Mouse (Mus musculus) left cerebral cortex, postnatal 4 days (tissue): ENCODE measurements around the gene Fcmr. TPM values are rescaled to one million over a fixed set of nuclear protein-coding genes. Genes with fewer than 3 reads are reported as not detected.

Experiments
- DNase-seq: peaks from one replicate; pipeline ENCODE4 v3.0.0-alpha.2; 2022
- intact Hi-C: fragments of 180-260 bp; cut with DNase I; formaldehyde crosslinking; loops from one replicate; pipeline ENCODE4 v1.15.1; 2025
- total RNA-seq, 2 experiments: library from RNA; stranded (reverse); gene quantifications; 2 replicates each; pipeline ENCODE4 v1.2.3; 2021

Gene Fcmr
- 1 to 10 TPM in 1 of 2 experiments, not detected in 1; 1.1 TPM for total RNA-seq

GRCm38 (mm10) chr1:130865541-130866221, at the start of gene Fcmr:
TSS of gene Fcmr (plus strand) at chr1:130865669.
- DNase-seq = no peak
- intact Hi-C loops = no loop called here

GRCm38 (mm10) chr1:130819737-130820136, 45.7 kb upstream of the Fcmr start:
- no peak for DNase-seq
- intact Hi-C loops = no loop called here

- intact Hi-C loops = no loop called here
- no peak for DNase-seq
These were observed 44.9 kb upstream of the Fcmr start for GRCm38 (mm10) chr1:130820316-130821148.

- intact Hi-C loops = no loop called here
- no peak for DNase-seq
These were observed 44.4 kb upstream of the Fcmr start for GRCm38 (mm10) chr1:130821149-130821471.

- intact Hi-C loops = no loop called here
- DNase-seq = no peak
These were observed 43.4 kb upstream of the Fcmr start for GRCm38 (mm10) chr1:130821911-130822625.

- intact Hi-C loops = no loop called here
- DNase-seq = no peak
These were observed 39.0 kb upstream of the Fcmr start, which contains the start of gene Pigr for GRCm38 (mm10) chr1:130826448-130826847. TSS of gene Pigr (plus strand) at chr1:130826684.

- intact Hi-C loops = no loop called here
- DNase-seq = no peak
These were observed 36.8 kb upstream of the Fcmr start for GRCm38 (mm10) chr1:130828656-130829055.

GRCm38 (mm10) chr1:130829906-130830830, 35.3 kb upstream of the Fcmr start:
- peak; percentile 6 for DNase-seq
- intact Hi-C loops = no loop called here

GRCm38 (mm10) chr1:130832230-130833149, 33.0 kb upstream of the Fcmr start:
- intact Hi-C loops = no loop called here
- DNase-seq = no peak

- DNase-seq = no peak
- intact Hi-C loops = no loop called here
These were observed 30.1 kb upstream of the Fcmr start for GRCm38 (mm10) chr1:130835161-130835936.

GRCm38 (mm10) chr1:130838288-130838687, 27.2 kb upstream of the Fcmr start:
- intact Hi-C loops = no loop called here
- no peak for DNase-seq

GRCm38 (mm10) chr1:130840599-130841379, 24.7 kb upstream of the Fcmr start:
- intact Hi-C loops = no loop called here

GRCm38 (mm10) chr1:130841621-130842020, 23.8 kb upstream of the Fcmr start:
- intact Hi-C loops = no loop called here
- no peak for DNase-seq

More at GRCm38 (mm10) chr1:130840599-130841379, 24.7 kb upstream of the Fcmr start:
- DNase-seq = no peak

GRCm38 (mm10) chr1:130844516-130844915, 21.0 kb upstream of the Fcmr start:
- intact Hi-C loops = no loop called here

GRCm38 (mm10) chr1:130849530-130850214, 15.8 kb upstream of the Fcmr start:
- intact Hi-C loops = no loop called here
- DNase-seq = no peak

More at GRCm38 (mm10) chr1:130844516-130844915, 21.0 kb upstream of the Fcmr start:
- no peak for DNase-seq

- intact Hi-C loops = no loop called here
- DNase-seq = no peak
These were observed 15.1 kb upstream of the Fcmr start for GRCm38 (mm10) chr1:130850405-130850804.

GRCm38 (mm10) chr1:130854819-130855218, 10.7 kb upstream of the Fcmr start:
- no peak for DNase-seq
- intact Hi-C loops = no loop called here
